Mouse (Mus musculus): ENCODE measurements around the gene Tex14. TPM values are rescaled to one million over a fixed set of nuclear protein-coding genes. Genes with fewer than 3 reads are reported as not detected.
A peak's percentile ranks its signal among the peaks of the same experiment; 100 is the strongest.
"Not testable (repeated sequence)": the region's sequence is repeated elsewhere in the genome, so short reads cannot be mapped to it uniquely, and the experiment has no call there.

The Tex14 gene
- total RNA-seq, 2 experiments from 2014 or later, result 0.34 to 0.44 TPM

GRCm38 (mm10) chr11:87468706-87469315 lies 63.9 kb downstream of the Tex14 start:
- DNase-seq, result no peak
- intact Hi-C loops (cut with DNase I), result no loop called here

GRCm38 (mm10) chr11:87470807-87471698 lies 66.2 kb downstream of the Tex14 start:
- intact Hi-C loops (cut with DNase I), result not testable (repeated sequence)
- peak; percentile 74 for DNase-seq

- DNase-seq; intact Hi-C loops (cut with DNase I): not testable (repeated sequence)
These were observed 66.8 kb downstream of the Tex14 start for GRCm38 (mm10) chr11:87471699-87471997.

GRCm38 (mm10) chr11:87472058-87472457 lies 67.2 kb downstream of the Tex14 start:
- intact Hi-C loops (cut with DNase I); DNase-seq: not testable (repeated sequence)

- DNase-seq; intact Hi-C loops (cut with DNase I): not testable (repeated sequence)
These were observed 74.3 kb downstream of the Tex14 start for GRCm38 (mm10) chr11:87479172-87479571.

GRCm38 (mm10) chr11:87483796-87484326 lies 79.0 kb downstream of the Tex14 start:
- DNase-seq, result no peak
- intact Hi-C loops (cut with DNase I), result no loop called here

GRCm38 (mm10) chr11:87488948-87489347 lies 84.1 kb downstream of the Tex14 start:
- intact Hi-C loops (cut with DNase I), result no loop called here
- DNase-seq, result no peak

GRCm38 (mm10) chr11:87504690-87505214 lies 99.9 kb downstream of the Tex14 start:
- no peak for DNase-seq
- intact Hi-C loops (cut with DNase I), result loop anchor here (10.0 kb wide), 1 partner anchor 290 kb away; no protein-coding TSS in a partner anchor

GRCm38 (mm10) chr11:87506502-87506901 lies 101.6 kb downstream of the Tex14 start:
- intact Hi-C loops (cut with DNase I), result loop anchor here (10.0 kb wide), 1 partner anchor 292 kb away; no protein-coding TSS in a partner anchor
- no peak for DNase-seq

- intact Hi-C loops (cut with DNase I), result loop anchor here (10.0 kb wide), 1 partner anchor 292 kb away; no protein-coding TSS in a partner anchor
- no peak for DNase-seq
These were observed 102.2 kb downstream of the Tex14 start for GRCm38 (mm10) chr11:87507043-87507442.

GRCm38 (mm10) chr11:87519260-87519659 lies 114.4 kb downstream of the Tex14 start:
- peak; percentile 24 for DNase-seq
- intact Hi-C loops (cut with DNase I), result no loop called here

GRCm38 (mm10) chr11:87523466-87523865 lies 118.6 kb downstream of the Tex14 start:
- intact Hi-C loops (cut with DNase I), result no loop called here
- no peak for DNase-seq

GRCm38 (mm10) chr11:87523967-87524366 lies 119.1 kb downstream of the Tex14 start:
- DNase-seq, result no peak
- intact Hi-C loops (cut with DNase I), result no loop called here

GRCm38 (mm10) chr11:87524780-87525179 lies 119.9 kb downstream of the Tex14 start:
- intact Hi-C loops (cut with DNase I), result no loop called here
- no peak for DNase-seq

- DNase-seq, result no peak
- intact Hi-C loops (cut with DNase I), result no loop called here
These were observed 122.5 kb downstream of the Tex14 start for GRCm38 (mm10) chr11:87527364-87527763.

GRCm38 (mm10) chr11:87527990-87528389 lies 123.1 kb downstream of the Tex14 start:
- intact Hi-C loops (cut with DNase I), result no loop called here
- no peak for DNase-seq

- no peak for DNase-seq
- intact Hi-C loops (cut with DNase I), result no loop called here
These were observed 126.8 kb downstream of the Tex14 start for GRCm38 (mm10) chr11:87531695-87532094.

- peak; percentile 22 for DNase-seq
- intact Hi-C loops (cut with DNase I), result no loop called here
These were observed 137.4 kb downstream of the Tex14 start for GRCm38 (mm10) chr11:87542285-87542684.

- intact Hi-C loops (cut with DNase I), result no loop called here
- DNase-seq, result peak; percentile 78
These were observed 138.0 kb downstream of the Tex14 start for GRCm38 (mm10) chr11:87542906-87543305.

GRCm38 (mm10) chr11:87553342-87553741 lies 148.5 kb downstream of the Tex14 start:
- DNase-seq, result no peak
- intact Hi-C loops (cut with DNase I), result no loop called here

GRCm38 (mm10) chr11:87554386-87554785 lies 149.5 kb downstream of the Tex14 start:
- intact Hi-C loops (cut with DNase I), result no loop called here
- no peak for DNase-seq
